Mouse (Mus musculus): ENCODE measurements around the gene Ddx47.

DNA sequence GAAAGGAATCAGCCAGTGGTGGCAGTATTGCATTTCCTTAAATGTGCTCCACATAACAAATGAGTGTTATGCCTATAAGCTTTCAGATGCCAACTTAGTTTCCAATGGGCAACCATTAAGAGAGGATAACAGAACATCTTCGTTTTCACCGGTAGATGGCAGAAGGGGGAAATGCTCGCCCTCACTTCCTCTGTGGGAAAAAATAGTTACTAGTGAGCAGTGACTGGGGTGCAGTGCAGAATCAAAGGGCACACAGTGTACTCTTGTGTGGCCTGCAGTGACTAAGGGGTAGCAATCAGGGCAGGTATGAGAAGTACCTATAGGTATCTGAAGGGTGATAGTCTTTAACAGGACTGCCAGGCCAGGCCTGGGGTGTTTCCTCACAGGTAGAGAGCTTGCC lies 14.8 kb downstream of the Ddx47 start:
- no peak for TF ChIP-seq CTCF (IDR thresholded peaks at IDR 0.05; ENCODE audit: insufficient read depth, low read length)
- no peak for TF ChIP-seq POLR2A (IDR thresholded peaks at IDR 0.05; ENCODE audit: borderline replicate concordance, extremely low read depth, low read depth, low read length)
